ENCODE assay signal across 8 mouse cellular contexts in genomic region chr14:75786868-75787793, GRCm38 (mm10). TPM values are rescaled to one million over a fixed set of nuclear protein-coding genes. Genes with fewer than 3 reads are reported as not detected.
DNase-seq lines count a peak whose midpoint lies in the region; ATAC-seq and TF ChIP-seq lines count a peak whose summit lies in the region.

Slc25a30 (minus strand) TSS chr14:75787037.

- ATAC-seq in kidney, embryonic 15.5 days (replicated peaks; ENCODE audit: low FRiP score): peak; percentile 99
- ATAC-seq in monocyte, adult 5-6 weeks (replicated peaks; ENCODE audit: insufficient number of reproducible peaks, low FRiP score, low TSS enrichment, poor library complexity, severe bottlenecking): peak; percentile 98

- DNase-seq in A20 (ENCODE audit: low read depth, low spot score): peak; percentile 94
- DNase-seq in heart, adult 9 months (ENCODE audit: low spot score in 2 of 2): peak; percentile 97 to 98
- peak; percentile 99 for DNase-seq in liver
- DNase-seq in spleen, postnatal 4 days (ENCODE audit: low spot score in 2 of 2): peak; percentile 97

- peak; percentile 74; the same call in 1 of the 2 replicates for TF ChIP-seq POLR2A in bone marrow macrophage, adult 2 months (IDR thresholded peaks at IDR 0.05; ENCODE audit: borderline replicate concordance, low read depth, low read length)
- TF ChIP-seq POLR2A in embryonic fibroblast, embryonic 13.5 days (IDR thresholded peaks at IDR 0.05; ENCODE audit: low read depth, low read length): peak; percentile 90

- H3K9me3 ChIP-seq in kidney, embryonic 15.5 days (replicated peaks): no peaks in the 10 kb centered on the region

- peaks cover 19% of the 10 kb centered on the region for H3K4me1 ChIP-seq in bone marrow macrophage, adult 2 months (ENCODE audit: control insufficient read depth, insufficient read depth, low read length)
- H3K4me1 ChIP-seq in embryonic fibroblast, embryonic 13.5 days (ENCODE audit: control insufficient read depth, insufficient read depth, low read length): 0 out of 2 replicates have a peak, but pooled peaks cover 2% of the 10 kb centered on the region
- H3K4me1 ChIP-seq in kidney, embryonic 15.5 days: peaks cover 12% of the 10 kb centered on the region

- H3K27me3 ChIP-seq in kidney, embryonic 15.5 days: peaks cover 29% of the 10 kb centered on the region

- peak within 1 kb of the TSS; percentile 72 for H3K9ac ChIP-seq in kidney, embryonic 15.5 days

- peak within 1 kb of the TSS; percentile 92 for H3K4me2 ChIP-seq in kidney, embryonic 15.5 days

- no peak for TF ChIP-seq CTCF in bone marrow macrophage, adult 2 months (IDR thresholded peaks at IDR 0.05; ENCODE audit: low read depth, low read length)
- TF ChIP-seq CTCF in embryonic fibroblast, embryonic 13.5 days (IDR thresholded peaks at IDR 0.05; ENCODE audit: borderline replicate concordance, insufficient read depth, low read length): no peak

- WGBS in kidney, embryonic 15.5 days: 5% methylated on average over 51 of the region's 51 CpGs

- H3K4me3 ChIP-seq in bone marrow macrophage, adult 2 months (ENCODE audit: insufficient read depth, low read length): peak within 1 kb of the TSS; percentile 80
- peak within 1 kb of the TSS; percentile 87 for H3K4me3 ChIP-seq in embryonic fibroblast, embryonic 13.5 days (ENCODE audit: insufficient read depth, low read length)
- H3K4me3 ChIP-seq in kidney, embryonic 15.5 days (replicated peaks): peak within 1 kb of the TSS; percentile 81

- H3K27ac ChIP-seq in bone marrow macrophage, adult 2 months (ENCODE audit: insufficient read depth, low read depth, low read length): peak within 1 kb of the TSS; percentile 87
- 0 out of 2 replicates have a peak within 1 kb of the TSS, but pooled peaks have one; percentile 55 for H3K27ac ChIP-seq in embryonic fibroblast, embryonic 13.5 days (ENCODE audit: insufficient read depth, low read length)
- H3K27ac ChIP-seq in kidney, embryonic 15.5 days: peak within 1 kb of the TSS; percentile 87

- no peaks in the 10 kb centered on the region for H3K36me3 ChIP-seq in kidney, embryonic 15.5 days

RNA-seq across cellular contexts. Expression of gene Slc25a30, which starts in this region (rescaled TPM):
- 26.8 and 33.3 TPM in 2 replicates for polyA plus RNA-seq in bone marrow macrophage, adult 2 months (2012; ENCODE audit: insufficient read depth, insufficient read length, missing spikeins)
- polyA plus RNA-seq in embryonic fibroblast, embryonic 13.5 days (2011; ENCODE audit: insufficient read length, low read depth, missing spikeins): 22.3 and 23.8 TPM in 2 replicates
- polyA plus RNA-seq in kidney, embryonic 15.5 days (2015; fragmentation: Nextera tagmentation; extraction: Ambion mirVana): 9.7 and 10.4 TPM in 2 replicates
- 22.8 to 36.1 TPM (median 24.3 TPM) in 3 replicates for total RNA-seq in monocyte, adult 5-6 weeks (2017)

Comparison
In these comparisons a context has a peak if more than half of its experiments do, and no peak if none do; other contexts are left out.
1. Peak in every context shown above with its lines: DNase-seq, ATAC-seq, H3K4me3 ChIP-seq and H3K27ac ChIP-seq.